Mouse (Mus musculus) heart, embryonic 15.5 days (tissue): ENCODE results near the gene Sept5. TPM values are rescaled to one million over a fixed set of nuclear protein-coding genes. Genes with fewer than 3 reads are reported as not detected.

Experiments
- ATAC-seq: fragments of 200-750 bp; cut with Nextera tagmentation; replicated peaks from 2 replicates; pipeline ENCODE4 v1.8.0; 2017; ENCODE audit warnings: low read depth, moderate TSS enrichment; ENCODE audit not compliant: insufficient number of reproducible peaks, insufficient read depth, low FRiP score
- H3K27ac ChIP-seq: fragments of 300-500 bp; sonication (generic); 2 replicates; pipeline ENCODE4 v1.5.1; 2015; ENCODE audit warnings: mild to moderate bottlenecking, inconsistent platforms
- H3K27me3 ChIP-seq: fragments of 300-500 bp; sonication (generic); 2 replicates; pipeline ENCODE4 v1.6.1; 2015; ENCODE audit warnings: inconsistent platforms
- H3K36me3 ChIP-seq: fragments of 300-500 bp; sonication (generic); 2 replicates; pipeline ENCODE4 v1.6.1; 2015; ENCODE audit warnings: mild to moderate bottlenecking, inconsistent platforms
- H3K4me1 ChIP-seq: fragments of 300-500 bp; sonication (generic); replicated peaks from 2 replicates; pipeline ENCODE4 v1.6.1; 2015; ENCODE audit warnings: inconsistent platforms
- H3K4me2 ChIP-seq: fragments of 300-500 bp; sonication (generic); 2 replicates; pipeline ENCODE4 v1.6.1; 2015; ENCODE audit warnings: inconsistent platforms, mild to moderate bottlenecking, moderate library complexity
- H3K4me3 ChIP-seq: fragments of 300-500 bp; sonication (generic); 2 replicates; pipeline ENCODE4 v1.5.1; 2015; ENCODE audit warnings: mild to moderate bottlenecking, inconsistent platforms
- H3K9ac ChIP-seq: fragments of 300-500 bp; sonication (generic); 2 replicates; pipeline ENCODE4 v1.6.1; 2015; ENCODE audit warnings: mild to moderate bottlenecking, inconsistent platforms
- H3K9me3 ChIP-seq: fragments of 300-500 bp; sonication (generic); replicated peaks from 2 replicates; pipeline ENCODE4 v1.6.1; 2016; ENCODE audit warnings: inconsistent platforms
- WGBS: fragments of 180-500 bp; shearing (Covaris S2); methylation state at CpG from one replicate; pipeline ENCODE4 v1.1.7; 2015; ENCODE audit warnings: mixed read lengths; 5-methylcytosine and 5-hydroxymethylcytosine counted together
- polyA plus RNA-seq: library from polyadenylated mRNA; unstranded; fragments of >200 nt; fragmentation: Nextera tagmentation; extraction: Ambion mirVana; gene quantifications from 2 replicates; pipeline ENCODE4 v1.2.1, GENCODE M21; 2015

Sept5 gene
- polyA plus RNA-seq, 1 experiment from 2014 or later = 8.1 TPM

DNA sequence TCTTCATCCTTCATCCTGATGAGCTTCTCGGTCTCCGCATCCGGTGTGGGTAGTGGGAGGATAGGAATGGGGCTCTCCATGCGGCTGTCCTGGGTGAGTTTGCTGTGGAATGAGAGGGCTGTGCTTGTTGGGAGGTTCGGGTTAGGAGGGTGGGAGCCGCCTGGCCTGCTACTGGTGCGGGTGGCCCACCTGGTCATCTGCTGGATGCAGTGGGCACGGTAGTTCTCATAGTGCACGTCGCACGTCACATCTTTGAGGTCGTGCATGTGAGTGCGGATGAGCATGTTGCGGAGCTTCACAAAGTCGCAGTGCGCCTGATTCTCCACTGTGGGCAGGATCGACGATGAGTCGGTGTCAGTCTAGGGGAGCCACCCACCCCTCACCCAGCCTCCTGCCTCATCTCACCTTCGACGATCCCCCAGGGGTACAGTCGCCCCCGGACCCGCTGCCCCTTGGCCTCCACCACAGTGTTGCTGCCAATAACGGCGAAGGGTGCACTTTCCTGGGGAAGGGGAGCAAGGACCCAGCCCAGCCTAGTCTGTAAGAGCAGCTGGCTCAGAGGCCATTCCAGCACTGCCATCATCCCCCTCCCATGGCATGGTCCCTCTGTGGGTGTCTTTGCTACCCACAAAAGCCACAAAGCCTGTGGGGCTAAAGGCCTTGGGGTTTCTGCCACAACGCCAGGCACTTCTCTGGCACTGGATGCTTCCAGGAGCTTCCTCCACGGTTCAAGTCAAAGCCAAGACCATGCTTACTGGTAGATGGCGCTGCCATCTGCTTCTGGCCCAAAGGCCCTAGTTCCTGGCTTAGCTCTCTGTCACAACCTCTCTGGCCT is 6.6 kb downstream of the Sept5 start:
- ATAC-seq = no peak
- WGBS = 39% methylated on average over 29 of the region's 29 CpGs

DNA sequence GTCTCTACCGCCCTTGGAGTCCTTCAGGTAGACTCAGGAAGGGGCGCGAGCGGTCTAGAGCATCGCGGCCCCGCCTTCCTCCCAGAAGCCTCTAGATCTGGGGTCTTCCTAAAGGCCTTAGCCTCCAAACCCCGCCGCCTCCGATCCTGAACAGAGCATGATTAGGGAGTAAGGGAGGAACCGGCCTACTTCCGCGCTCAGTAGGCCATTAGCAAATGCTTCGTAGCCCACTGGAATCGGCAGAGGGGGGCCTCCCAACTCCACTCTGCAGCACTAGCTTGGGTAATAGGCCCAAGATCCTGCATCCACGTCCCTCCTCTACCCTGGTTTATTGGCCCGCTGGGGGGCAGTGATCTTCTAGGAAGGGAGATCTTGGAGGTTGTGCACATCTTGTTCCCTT is 7.7 kb downstream of the Sept5 start, which contains the start of gene Gp1bb:
Gene Gp1bb, minus strand, starts transcription at position 385 of the 400 bp plus-strand sequence.
- peak within 1 kb of the TSS; percentile 53 for H3K9ac ChIP-seq

More for the DNA sequence above, 6.6 kb downstream of the Sept5 start:
- H3K4me1 ChIP-seq = peaks cover 40% of the 10 kb centered on the region
- H3K4me2 ChIP-seq = no peak overlapping the region
- peaks cover 98% of the 10 kb centered on the region for H3K27me3 ChIP-seq
- H3K4me3 ChIP-seq = no peak overlapping the region
- H3K27ac ChIP-seq = no peak overlapping the region
- H3K9me3 ChIP-seq = no peaks in the 10 kb centered on the region
- H3K9ac ChIP-seq = no peak overlapping the region
- no peaks in the 10 kb centered on the region for H3K36me3 ChIP-seq

DNA sequence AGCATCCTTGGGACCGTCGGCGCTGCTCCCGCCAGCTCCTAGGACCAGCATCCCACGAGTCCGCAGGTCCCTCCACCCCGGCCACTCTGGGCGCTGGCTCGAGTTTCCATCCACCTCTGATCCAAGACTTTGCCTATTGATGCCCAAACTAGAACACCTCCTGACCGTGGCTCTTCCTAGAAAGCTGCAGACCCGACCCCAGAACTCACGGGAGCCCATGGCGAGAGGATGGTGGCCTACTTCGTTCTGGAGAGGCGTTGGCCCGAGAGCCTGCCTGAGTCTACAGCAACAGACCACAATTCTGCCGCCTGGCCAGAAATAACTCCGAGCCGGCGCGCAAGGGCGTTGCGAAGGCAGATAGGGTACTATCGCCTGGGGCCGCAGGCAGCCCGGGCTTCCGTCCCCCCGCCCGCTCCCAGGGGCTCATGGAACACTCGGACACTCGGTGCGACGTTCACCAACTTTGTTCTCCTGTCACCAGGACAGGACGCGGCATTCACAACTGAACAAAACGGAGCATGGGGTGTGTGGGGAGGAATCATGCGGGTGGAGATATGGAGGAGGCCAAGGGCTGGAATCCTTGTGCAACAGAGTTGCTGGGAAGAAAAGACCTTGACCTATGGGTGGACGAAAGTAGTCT is 8.3 kb downstream of the Sept5 start:
- ATAC-seq = no peak
- Histone ChIP-seq H3K4me2 (peak overlapping the region; percentile 98), H3K27ac (no peak overlapping the region), H3K27me3 (peaks cover 97% of the 10 kb centered on the region), H3K4me1 (peaks cover 39% of the 10 kb centered on the region), H3K9ac (peak overlapping the region; percentile 53), H3K9me3 (no peaks in the 10 kb centered on the region), H3K4me3 (peak overlapping the region; percentile 58), H3K36me3 (no peaks in the 10 kb centered on the region)
- WGBS = 4% methylated on average over 38 of the region's 38 CpGs

More for the DNA sequence above, 7.7 kb downstream of the Sept5 start, which contains the start of gene Gp1bb:
- H3K27me3 ChIP-seq = peaks cover 97% of the 10 kb centered on the region
- H3K4me3 ChIP-seq = peak within 1 kb of the TSS; percentile 58
- 17% methylated on average over 17 of the region's 17 CpGs for WGBS
- H3K36me3 ChIP-seq = no peaks in the 10 kb centered on the region
- ATAC-seq = no peak
- no peaks in the 10 kb centered on the region for H3K9me3 ChIP-seq
- peaks cover 44% of the 10 kb centered on the region for H3K4me1 ChIP-seq
- H3K27ac ChIP-seq = no peak within 1 kb of the TSS
- H3K4me2 ChIP-seq = peak within 1 kb of the TSS; percentile 98

DNA sequence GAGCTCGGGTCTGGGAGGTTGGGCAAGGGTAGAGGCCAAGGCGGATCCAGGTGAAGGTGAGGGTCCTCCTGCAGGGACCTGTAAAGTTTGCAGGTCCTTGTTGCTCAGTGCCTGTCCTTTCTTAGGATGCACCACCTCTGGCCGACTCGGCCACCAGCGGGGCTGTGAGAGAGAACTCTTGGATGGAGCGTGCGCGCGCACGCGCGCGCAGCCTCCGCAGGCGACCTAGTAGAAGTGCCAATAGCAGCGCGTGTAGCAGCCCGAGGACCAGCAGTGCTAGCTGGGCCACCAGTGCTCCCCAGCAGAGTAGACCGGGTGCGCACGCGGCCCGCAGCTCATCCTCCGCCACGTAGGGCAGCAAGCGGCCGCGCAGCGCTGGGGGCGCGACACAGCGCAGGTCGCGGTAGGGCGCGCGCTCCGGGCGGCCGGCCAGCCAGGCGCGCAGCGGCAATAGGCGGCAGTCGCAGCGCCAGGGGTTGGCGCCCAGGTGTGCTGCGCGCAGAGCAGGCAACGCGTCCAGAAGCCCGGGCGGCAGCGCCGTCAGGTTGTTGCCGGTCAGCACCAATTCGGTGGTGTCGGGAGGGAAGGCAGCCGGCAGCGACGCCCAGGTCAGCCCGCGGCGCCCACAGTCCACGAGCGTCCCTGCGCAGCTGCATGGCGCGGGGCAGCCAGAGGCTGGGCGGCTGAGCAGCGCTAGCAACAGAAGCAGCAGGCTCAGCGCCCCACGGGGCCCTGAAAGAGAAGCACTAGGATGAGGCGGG is 9.0 kb downstream of the Sept5 start:
- 2% methylated on average over 74 of the region's 74 CpGs for WGBS
- ATAC-seq = peak; percentile 5; the same call in 1 of the 2 replicates
- peaks cover 32% of the 10 kb centered on the region for H3K4me1 ChIP-seq
- peak overlapping the region; percentile 53 for H3K9ac ChIP-seq
- H3K9me3 ChIP-seq = no peaks in the 10 kb centered on the region
- H3K4me3 ChIP-seq = peak overlapping the region; percentile 58
- no peaks in the 10 kb centered on the region for H3K36me3 ChIP-seq
- H3K4me2 ChIP-seq = peak overlapping the region; percentile 98
- H3K27ac ChIP-seq = no peak overlapping the region
- H3K27me3 ChIP-seq = peaks cover 98% of the 10 kb centered on the region

DNA sequence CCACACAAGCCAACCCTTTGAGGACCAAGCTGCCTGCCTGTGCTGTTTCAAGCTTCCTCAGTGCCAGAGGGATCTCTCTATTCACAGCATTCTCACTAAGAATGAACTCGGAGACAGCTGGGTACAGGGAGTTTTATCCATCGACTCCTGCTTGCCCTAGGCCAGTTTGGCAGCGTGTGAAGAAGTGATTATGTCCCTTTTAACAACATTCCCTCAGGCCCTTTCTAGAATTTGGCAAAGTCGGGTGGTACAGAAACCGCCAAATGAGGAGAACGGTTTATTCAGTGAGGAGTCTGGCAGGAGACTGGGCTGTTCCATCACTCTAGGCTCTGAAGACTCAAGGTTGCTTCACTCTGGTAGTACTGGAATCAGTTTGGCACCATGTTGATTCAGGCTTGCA is 9.6 kb downstream of the Sept5 start:
- no peak overlapping the region for H3K27ac ChIP-seq
- 40% methylated on average over 6 of the region's 6 CpGs for WGBS

DNA sequence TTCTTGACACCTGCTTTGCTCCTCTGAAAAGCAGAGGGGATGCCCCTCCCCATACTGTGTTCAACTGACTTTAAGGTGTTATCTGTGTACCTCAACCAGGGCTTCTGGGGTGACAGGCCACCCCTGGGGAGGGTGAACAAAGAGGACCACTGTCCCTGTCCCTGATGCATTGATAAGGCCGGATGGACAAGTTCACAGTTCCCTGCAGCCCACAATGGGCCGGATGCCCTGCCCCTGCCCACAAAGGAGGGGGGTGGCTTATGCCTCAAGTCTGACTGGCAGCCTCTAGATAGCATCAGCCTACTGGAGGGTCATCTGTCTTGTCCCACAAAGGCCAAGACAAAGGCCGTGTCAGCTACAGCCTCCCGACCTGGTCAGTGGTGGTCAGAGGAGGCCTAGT is 10.6 kb downstream of the Sept5 start:
- Histone ChIP-seq H3K27ac (no peak overlapping the region), H3K4me2 (no peak overlapping the region), H3K36me3 (no peaks in the 10 kb centered on the region), H3K27me3 (peaks cover 81% of the 10 kb centered on the region), H3K4me3 (no peak overlapping the region), H3K9ac (no peak overlapping the region), H3K9me3 (no peaks in the 10 kb centered on the region), H3K4me1 (peaks cover 25% of the 10 kb centered on the region)
- WGBS = 53% methylated on average over 4 of the region's 4 CpGs
- ATAC-seq = no peak

More for the DNA sequence above, 9.6 kb downstream of the Sept5 start:
- H3K4me3 ChIP-seq = peak overlapping the region; percentile 58
- ATAC-seq = no peak
- H3K9me3 ChIP-seq = no peaks in the 10 kb centered on the region
- peak overlapping the region; percentile 98 for H3K4me2 ChIP-seq
- H3K4me1 ChIP-seq = peaks cover 26% of the 10 kb centered on the region
- H3K36me3 ChIP-seq = no peaks in the 10 kb centered on the region
- H3K9ac ChIP-seq = no peak overlapping the region
- peaks cover 92% of the 10 kb centered on the region for H3K27me3 ChIP-seq

DNA sequence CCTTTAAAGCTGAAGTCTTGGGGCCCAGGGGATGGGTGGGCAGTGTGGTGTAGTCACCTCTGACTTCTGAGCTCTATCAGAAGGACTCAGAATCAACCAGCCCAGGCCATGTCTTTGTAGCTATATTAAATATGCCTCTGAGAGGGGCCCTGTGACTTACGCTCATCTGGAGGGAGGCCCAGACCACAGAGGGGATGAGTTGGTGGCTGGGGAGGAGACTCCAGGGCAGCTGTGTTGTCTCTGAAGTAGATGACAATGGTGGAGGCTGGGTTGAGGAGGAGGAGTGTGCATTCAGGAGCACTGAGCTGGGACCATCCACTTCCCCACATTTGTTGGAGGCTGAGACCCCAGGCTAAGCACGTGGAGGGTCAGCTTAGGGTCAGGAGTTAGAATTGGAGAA is 11.5 kb downstream of the Sept5 start:
- 64% methylated on average over 2 of the region's 2 CpGs for WGBS

DNA sequence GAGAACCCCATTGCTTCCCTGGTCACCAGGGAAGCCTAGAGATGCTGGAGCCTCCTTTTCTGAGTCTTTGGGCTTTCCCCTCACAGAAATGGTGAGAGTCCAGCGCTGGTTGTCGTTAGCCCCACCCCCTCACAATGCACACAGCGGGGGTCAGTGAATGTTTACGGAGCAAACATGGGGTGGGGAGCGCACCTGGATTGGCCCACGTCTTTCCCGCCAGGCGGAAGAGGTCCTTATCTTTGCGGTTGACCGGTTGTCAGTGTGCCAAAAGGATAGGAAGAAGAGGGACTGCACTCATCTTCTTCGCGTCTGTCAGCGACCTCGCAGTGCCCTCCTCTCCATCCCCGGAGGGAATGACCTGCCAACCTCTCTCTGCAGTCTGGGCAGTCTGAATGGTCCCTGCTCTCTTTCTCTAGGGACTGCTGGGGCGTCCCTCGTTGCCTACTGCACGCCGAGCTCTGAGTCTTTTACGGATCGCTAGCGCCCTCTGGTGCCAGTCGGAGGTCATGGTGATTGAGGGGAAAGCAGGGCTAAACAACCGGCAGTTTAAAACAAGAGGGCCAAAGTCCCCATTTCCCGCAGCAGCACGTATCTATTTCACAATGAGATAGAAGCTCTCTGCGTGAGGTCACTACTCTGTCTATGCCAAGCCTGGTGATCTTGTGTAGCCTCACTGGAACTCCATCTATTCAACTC is 12.2 kb downstream of the Sept5 start:
- Histone ChIP-seq H3K4me1 (peaks cover 25% of the 10 kb centered on the region), H3K27me3 (peaks cover 75% of the 10 kb centered on the region), H3K27ac (no peak overlapping the region), H3K9ac (no peak overlapping the region), H3K4me2 (peak overlapping the region; percentile 56), H3K4me3 (peak overlapping the region; percentile 25; the same call in 1 of the 2 replicates), H3K9me3 (no peaks in the 10 kb centered on the region), H3K36me3 (no peaks in the 10 kb centered on the region)
- WGBS = 1% methylated on average over 27 of the region's 27 CpGs
- ATAC-seq = peak; percentile 28; the same call in 1 of the 2 replicates

More for the DNA sequence above, 11.5 kb downstream of the Sept5 start:
- H3K9me3 ChIP-seq = no peaks in the 10 kb centered on the region
- peaks cover 80% of the 10 kb centered on the region for H3K27me3 ChIP-seq
- no peak overlapping the region for H3K4me2 ChIP-seq
- no peak overlapping the region for H3K9ac ChIP-seq
- no peak overlapping the region for H3K4me3 ChIP-seq
- peaks cover 25% of the 10 kb centered on the region for H3K4me1 ChIP-seq
- H3K36me3 ChIP-seq = no peaks in the 10 kb centered on the region
- ATAC-seq = no peak
- no peak overlapping the region for H3K27ac ChIP-seq

DNA sequence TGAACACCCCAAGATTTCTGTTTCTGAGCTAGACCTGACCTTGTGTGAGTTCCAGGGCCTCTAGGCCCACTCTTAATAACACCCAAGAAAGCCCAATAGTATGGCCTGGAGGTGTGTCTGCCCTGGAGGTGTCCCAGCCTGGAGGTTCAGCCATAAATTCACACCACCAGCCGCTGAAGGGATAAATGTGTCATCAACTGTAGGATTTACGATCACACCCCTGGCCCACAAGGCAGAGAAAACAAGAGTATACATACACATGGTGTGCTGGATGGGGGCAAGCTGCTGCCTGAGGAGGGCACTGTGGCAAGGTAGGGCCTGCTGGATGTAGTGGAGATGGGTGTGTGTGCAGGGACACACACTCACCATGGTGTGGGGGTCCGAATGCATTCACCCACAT is 16.5 kb downstream of the Sept5 start:
- 76% methylated on average over 3 of the region's 3 CpGs for WGBS
- H3K9me3 ChIP-seq = no peaks in the 10 kb centered on the region
- no peak overlapping the region for H3K4me2 ChIP-seq
- no peak overlapping the region for H3K27ac ChIP-seq
- peaks cover 64% of the 10 kb centered on the region for H3K27me3 ChIP-seq
- no peak for ATAC-seq
- no peaks in the 10 kb centered on the region for H3K36me3 ChIP-seq
- peaks cover 15% of the 10 kb centered on the region for H3K4me1 ChIP-seq
- H3K4me3 ChIP-seq = no peak overlapping the region
- H3K9ac ChIP-seq = no peak overlapping the region

DNA sequence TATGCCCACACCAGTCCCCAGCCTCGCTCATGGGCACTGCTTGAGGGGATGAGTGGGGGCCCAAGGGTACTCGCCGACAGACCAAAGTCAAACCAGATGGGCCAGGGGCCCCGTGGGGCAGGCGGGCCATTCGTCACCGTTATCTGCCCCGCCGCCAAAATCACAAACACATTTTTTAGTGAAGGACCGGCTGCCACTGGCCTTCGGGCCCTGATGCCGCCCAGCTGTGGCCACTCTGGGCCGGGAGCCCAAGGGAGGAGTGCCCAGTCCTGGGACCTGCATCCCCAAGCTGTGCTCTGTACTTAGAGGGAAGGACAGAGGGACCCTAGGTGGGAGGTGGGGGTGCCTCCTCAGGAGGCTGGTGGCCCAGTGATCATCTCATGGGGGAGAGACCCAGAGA is 18.0 kb downstream of the Sept5 start:
- peaks cover 15% of the 10 kb centered on the region for H3K4me1 ChIP-seq
- no peak overlapping the region for H3K27ac ChIP-seq
- no peak for ATAC-seq
- no peaks in the 10 kb centered on the region for H3K9me3 ChIP-seq
- peaks cover 58% of the 10 kb centered on the region for H3K27me3 ChIP-seq
- H3K36me3 ChIP-seq = no peaks in the 10 kb centered on the region
- no peak overlapping the region for H3K4me3 ChIP-seq
- no peak overlapping the region for H3K4me2 ChIP-seq
- WGBS = 46% methylated on average over 13 of the region's 13 CpGs
- H3K9ac ChIP-seq = no peak overlapping the region
